Mouse (Mus musculus): ENCODE data around the gene Ankrd60. TPM values are rescaled to one million over a fixed set of nuclear protein-coding genes. Genes with fewer than 3 reads are reported as not detected.
A peak's percentile ranks its signal among the peaks of the same experiment; 100 is the strongest.

Ankrd60 gene
- polyA plus RNA-seq (2015; fragmentation: Nextera tagmentation; extraction: Ambion mirVana) = not detected in 2 replicates

DNA sequence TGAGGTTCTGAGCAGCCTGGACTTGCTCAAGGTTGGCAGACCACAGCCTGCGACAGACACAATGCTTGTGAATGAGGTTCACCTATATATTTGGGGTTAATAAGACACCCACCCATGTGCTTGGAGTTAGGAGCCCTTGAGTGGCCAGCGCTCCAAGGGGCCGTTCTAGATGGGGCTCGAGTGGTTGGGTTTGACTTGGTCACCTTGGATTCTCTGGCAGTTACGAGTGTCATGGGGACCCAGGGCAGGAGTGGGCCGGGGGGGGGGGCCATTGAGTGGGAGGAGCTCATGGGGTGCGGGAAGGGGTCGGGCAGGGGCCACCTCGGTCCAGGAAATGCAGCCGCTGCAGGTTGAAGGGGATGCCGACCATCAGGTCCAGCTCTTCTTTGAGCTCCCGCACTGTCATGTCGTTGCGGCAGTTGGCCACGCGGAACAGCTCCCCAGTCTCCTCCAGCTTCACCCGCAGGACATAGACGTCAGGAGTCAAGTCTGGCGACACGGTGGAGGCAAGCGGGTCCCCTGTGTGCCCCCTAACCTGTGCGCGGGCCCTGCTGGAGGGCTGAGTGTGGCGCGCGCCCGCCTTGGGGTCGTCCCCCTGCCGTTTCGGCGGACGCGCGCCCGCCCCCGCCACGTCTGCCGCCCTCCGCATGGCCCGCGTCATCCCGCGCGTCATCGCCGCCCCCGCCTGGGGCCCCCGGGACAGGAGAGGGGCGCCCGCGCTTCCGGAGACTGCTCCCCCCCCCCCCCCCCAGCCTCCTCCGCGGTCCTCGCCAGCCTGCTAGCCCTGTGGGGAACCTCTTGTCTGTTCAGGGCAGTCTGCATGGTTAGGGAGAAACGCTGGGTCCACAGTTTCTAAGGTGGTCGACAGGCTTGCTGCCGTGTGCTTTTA, at the start of gene Ankrd60:
TSS of gene Ankrd60 (minus strand) at position 697 of the 889 bp plus-strand sequence.
- WGBS = 9% methylated on average over 54 of the region's 58 CpGs
- Histone ChIP-seq H3K4me2 (peak within 1 kb of the TSS; percentile 84), H3K27me3 (peaks cover 23% of the 10 kb centered on the region), H3K9ac (peak within 1 kb of the TSS; percentile 70), H3K9me3 (no peaks in the 10 kb centered on the region), H3K4me1 (replicated peaks) (peaks cover 10% of the 10 kb centered on the region; the same call in 1 of the 2 replicates), H3K36me3 (no peaks in the 10 kb centered on the region), H3K27ac (replicated peaks) (no peak within 1 kb of the TSS), H3K4me3 (peak within 1 kb of the TSS; percentile 42)
- ATAC-seq (ENCODE audit: low read depth) = peak; percentile 67

GRCm38 (mm10) chr2:173625786-173626185, 47.6 kb upstream of the Ankrd60 start:
- Histone ChIP-seq H3K9me3 (no peaks in the 10 kb centered on the region), H3K4me2 (no peak overlapping the region), H3K36me3 (no peaks in the 10 kb centered on the region), H3K4me1 (replicated peaks) (peaks cover 16% of the 10 kb centered on the region), H3K4me3 (no peak overlapping the region), H3K27ac (replicated peaks) (no peak overlapping the region), H3K27me3 (no peaks in the 10 kb centered on the region), H3K9ac (no peak overlapping the region)
- WGBS = 93% methylated on average over 3 of the region's 3 CpGs
- ATAC-seq (ENCODE audit: low read depth) = no peak

- Histone ChIP-seq H3K27me3 (no peaks in the 10 kb centered on the region), H3K4me3 (no peak overlapping the region), H3K9me3 (no peaks in the 10 kb centered on the region), H3K4me1 (replicated peaks) (peaks cover 16% of the 10 kb centered on the region), H3K4me2 (no peak overlapping the region), H3K36me3 (no peaks in the 10 kb centered on the region), H3K9ac (no peak overlapping the region), H3K27ac (replicated peaks) (no peak overlapping the region)
- no peak for ATAC-seq (ENCODE audit: low read depth)
- WGBS = 69% methylated on average over 7 of the region's 7 CpGs
Observed at GRCm38 (mm10) chr2:173624667-173625066, 46.5 kb upstream of the Ankrd60 start.

DNA sequence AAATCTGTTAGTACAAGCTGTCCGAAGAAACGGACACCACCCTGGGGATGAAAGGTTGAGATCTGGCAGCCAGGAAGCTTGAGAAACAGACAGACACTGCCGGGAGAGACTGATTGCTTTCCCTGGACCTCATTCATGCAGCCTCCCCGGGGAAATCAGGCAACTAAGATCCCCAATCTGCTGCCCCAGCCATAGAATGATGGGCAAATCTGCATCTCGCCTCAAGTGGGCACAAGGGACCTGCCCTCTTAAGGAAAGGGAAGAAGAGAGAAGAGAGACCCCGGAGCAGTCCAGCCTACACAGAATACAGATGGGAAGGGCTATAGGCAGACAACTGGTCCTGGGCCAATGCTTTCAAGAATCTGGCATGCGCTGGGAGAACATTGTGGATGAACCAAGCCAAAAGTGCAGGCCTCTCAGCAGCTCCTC, 44.0 kb upstream of the Ankrd60 start:
- no peak overlapping the region for H3K4me2 ChIP-seq
- H3K27ac ChIP-seq (replicated peaks) = peak overlapping the region; percentile 38; the same call in 1 of the 2 replicates
- WGBS = 36% methylated on average over 7 of the region's 7 CpGs
- no peaks in the 10 kb centered on the region for H3K27me3 ChIP-seq
- peaks cover 16% of the 10 kb centered on the region for H3K4me1 ChIP-seq (replicated peaks)
- H3K9me3 ChIP-seq = peaks cover 1% of the 10 kb centered on the region; the same call in 1 of the 2 replicates
- H3K4me3 ChIP-seq = no peak overlapping the region
- no peak overlapping the region for H3K9ac ChIP-seq
- no peak for ATAC-seq (ENCODE audit: low read depth)
- no peaks in the 10 kb centered on the region for H3K36me3 ChIP-seq

GRCm38 (mm10) chr2:173620645-173621044, 42.5 kb upstream of the Ankrd60 start:
- H3K27ac ChIP-seq (replicated peaks) = no peak overlapping the region
- H3K4me2 ChIP-seq = no peak overlapping the region
- 97% methylated on average over 4 of the region's 4 CpGs for WGBS
- H3K9me3 ChIP-seq = peaks cover 6% of the 10 kb centered on the region; the same call in 1 of the 2 replicates
- ATAC-seq (ENCODE audit: low read depth) = no peak
- H3K36me3 ChIP-seq = no peaks in the 10 kb centered on the region
- H3K4me1 ChIP-seq (replicated peaks) = peaks cover 19% of the 10 kb centered on the region
- no peak overlapping the region for H3K9ac ChIP-seq
- H3K4me3 ChIP-seq = no peak overlapping the region
- no peaks in the 10 kb centered on the region for H3K27me3 ChIP-seq

GRCm38 (mm10) chr2:173619132-173619531, 41.0 kb upstream of the Ankrd60 start:
- no peak for ATAC-seq (ENCODE audit: low read depth)
- H3K4me2 ChIP-seq = no peak overlapping the region
- WGBS = 93% methylated on average over 5 of the region's 5 CpGs

GRCm38 (mm10) chr2:173616156-173616555, 38.0 kb upstream of the Ankrd60 start:
- Histone ChIP-seq H3K9me3 (peaks cover 6% of the 10 kb centered on the region; the same call in 1 of the 2 replicates), H3K4me3 (no peak overlapping the region), H3K9ac (no peak overlapping the region), H3K4me2 (no peak overlapping the region), H3K36me3 (0 out of 2 replicates have a peak, but pooled peaks cover 8% of the 10 kb centered on the region), H3K27ac (replicated peaks) (peak overlapping the region; percentile 59), H3K4me1 (replicated peaks) (peaks cover 10% of the 10 kb centered on the region), H3K27me3 (no peaks in the 10 kb centered on the region)
- 49% methylated on average over 7 of the region's 7 CpGs for WGBS
- ATAC-seq (ENCODE audit: low read depth) = no peak

More at GRCm38 (mm10) chr2:173619132-173619531, 41.0 kb upstream of the Ankrd60 start:
- Histone ChIP-seq H3K9ac (no peak overlapping the region), H3K36me3 (0 out of 2 replicates have a peak, but pooled peaks cover 8% of the 10 kb centered on the region), H3K27ac (replicated peaks) (no peak overlapping the region), H3K27me3 (no peaks in the 10 kb centered on the region), H3K4me1 (replicated peaks) (peaks cover 19% of the 10 kb centered on the region), H3K4me3 (no peak overlapping the region), H3K9me3 (peaks cover 6% of the 10 kb centered on the region; the same call in 1 of the 2 replicates)

DNA sequence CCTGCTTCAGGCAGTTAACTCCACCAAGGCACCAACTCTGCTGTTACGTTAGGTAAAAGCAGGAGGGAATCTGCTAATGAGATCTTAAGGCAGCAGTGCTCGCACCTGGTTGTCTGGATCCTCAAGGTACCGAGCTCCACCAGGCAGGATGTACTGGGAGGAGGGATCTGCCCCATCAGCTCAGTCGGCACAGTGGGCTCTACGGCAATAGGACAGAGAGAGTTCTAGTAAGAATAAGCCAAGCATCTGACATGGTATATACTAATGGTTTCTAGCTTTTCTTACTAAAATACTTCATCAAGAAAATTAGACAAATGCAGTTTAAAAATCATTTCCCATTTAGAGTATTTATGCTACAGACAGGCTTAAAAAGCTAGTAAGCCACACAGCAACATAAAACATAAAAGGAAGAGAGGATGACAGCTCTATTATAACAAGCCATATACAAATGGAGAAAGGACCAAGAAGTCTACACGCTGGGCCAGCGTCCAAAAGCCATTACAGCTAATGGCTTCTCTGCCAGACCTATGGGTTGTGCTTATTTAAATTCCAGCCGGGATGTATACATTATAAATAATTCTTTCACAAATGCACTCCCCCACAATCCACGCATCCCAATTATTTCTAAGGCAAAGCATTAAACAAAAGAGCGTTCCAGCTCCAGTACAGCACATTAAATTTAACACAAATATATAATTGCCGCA, 37.4 kb upstream of the Ankrd60 start:
- peak overlapping the region; percentile 61 for H3K27ac ChIP-seq (replicated peaks)
- H3K4me2 ChIP-seq = no peak overlapping the region
- H3K9ac ChIP-seq = no peak overlapping the region
- H3K4me3 ChIP-seq = no peak overlapping the region
- 0 out of 2 replicates have a peak, but pooled peaks cover 8% of the 10 kb centered on the region for H3K36me3 ChIP-seq
- WGBS = 50% methylated on average over 11 of the region's 11 CpGs
- peaks cover 6% of the 10 kb centered on the region; the same call in 1 of the 2 replicates for H3K9me3 ChIP-seq
- peaks cover 16% of the 10 kb centered on the region for H3K4me1 ChIP-seq (replicated peaks)
- no peaks in the 10 kb centered on the region for H3K27me3 ChIP-seq
- peak; percentile 52 for ATAC-seq (ENCODE audit: low read depth)

DNA sequence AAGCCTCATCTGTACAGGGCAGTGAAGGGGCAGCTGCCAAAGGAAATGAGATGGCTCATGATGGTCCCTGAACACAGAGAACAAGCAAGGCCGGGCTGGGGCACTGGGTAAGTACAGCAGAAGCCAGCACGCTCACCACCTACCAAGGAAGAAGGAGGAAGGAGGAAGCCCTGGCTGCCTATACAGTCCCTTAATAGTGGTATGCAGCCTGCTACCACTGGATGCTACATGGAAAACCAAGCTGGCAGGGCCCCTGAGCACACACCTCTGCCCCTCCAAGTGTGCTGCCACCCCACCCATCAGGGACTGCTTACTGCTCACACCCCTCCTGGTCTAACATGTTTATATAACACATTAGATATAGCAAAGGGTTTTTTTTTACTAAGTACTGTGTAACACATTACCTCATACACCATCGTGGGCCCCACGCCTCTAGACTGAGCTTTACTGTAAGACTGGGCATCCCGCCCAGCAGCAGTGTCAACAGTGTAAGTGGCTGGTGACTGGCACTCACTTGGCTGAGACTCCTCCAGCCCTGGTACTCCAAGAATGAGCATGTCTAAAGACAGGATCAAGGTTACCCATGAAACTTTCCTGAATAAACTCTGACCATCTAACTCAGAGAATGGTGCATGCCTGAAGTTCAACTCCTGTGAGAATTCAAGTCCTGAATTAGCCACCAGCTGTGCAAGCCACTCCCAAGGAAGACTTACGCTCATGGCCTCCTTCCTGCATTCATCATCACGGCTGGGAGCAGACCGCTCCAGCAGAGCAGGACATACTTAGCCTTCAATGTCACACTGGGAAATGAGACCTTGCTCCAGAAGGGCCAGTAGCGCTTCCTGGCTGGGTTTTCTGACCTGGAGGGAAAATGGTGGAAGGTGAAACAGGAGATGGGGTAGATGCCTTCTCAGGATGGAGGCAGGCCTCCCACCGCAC, 30.1 kb upstream of the Ankrd60 start:
- Histone ChIP-seq H3K27ac (replicated peaks) (no peak overlapping the region), H3K4me1 (replicated peaks) (peaks cover 58% of the 10 kb centered on the region), H3K4me3 (no peak overlapping the region), H3K9ac (no peak overlapping the region), H3K36me3 (no peaks in the 10 kb centered on the region), H3K4me2 (no peak overlapping the region), H3K27me3 (no peaks in the 10 kb centered on the region), H3K9me3 (no peaks in the 10 kb centered on the region)
- WGBS = 72% methylated on average over 10 of the region's 10 CpGs
- no peak for ATAC-seq (ENCODE audit: low read depth)

GRCm38 (mm10) chr2:173606415-173606804, 28.2 kb upstream of the Ankrd60 start:
- Histone ChIP-seq H3K9me3 (no peaks in the 10 kb centered on the region; the same call in 1 of the 2 replicates), H3K36me3 (no peaks in the 10 kb centered on the region), H3K27me3 (no peaks in the 10 kb centered on the region), H3K27ac (replicated peaks) (peak overlapping the region; percentile 81), H3K4me1 (replicated peaks) (peaks cover 54% of the 10 kb centered on the region), H3K9ac (no peak overlapping the region), H3K4me3 (no peak overlapping the region), H3K4me2 (0 out of 2 replicates have a peak overlapping the region, but pooled peaks have one; percentile 9)
- peak; percentile 34; the same call in 1 of the 2 replicates for ATAC-seq (ENCODE audit: low read depth)
- WGBS = 56% methylated on average over 9 of the region's 9 CpGs
